13 mouse cellular contexts compared by ENCODE assay signal in the genomic region with DNA sequence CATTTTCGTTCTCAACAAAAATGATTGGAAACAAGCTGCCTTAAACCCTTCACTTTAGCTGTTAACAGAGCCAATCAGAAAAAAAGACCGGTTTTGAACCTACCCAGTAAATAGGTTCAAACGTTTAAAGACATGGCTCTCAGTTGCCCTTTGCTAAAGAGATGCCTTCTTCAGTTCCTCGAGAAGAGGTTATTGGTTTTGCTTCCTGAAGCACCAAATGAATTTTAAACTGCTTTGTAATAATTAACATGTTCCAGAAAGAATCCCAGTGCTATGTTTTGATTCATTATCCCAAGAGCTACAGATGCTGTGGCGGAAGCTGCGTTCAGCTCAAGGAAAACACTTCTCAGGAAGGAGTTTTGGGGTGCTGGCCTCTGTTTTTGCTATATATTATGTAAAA.
"Had no signal": no experiment of that assay in that cellular context is flagged by ENCODE, and none has a peak within 500 bp of the region (broad histone marks: within the 10 kb centered on the region; RNA-seq: fewer than 3 reads in every experiment).

No protein-coding gene starts in this region.

- H3K9me3 ChIP-seq: kidney, embryonic 15.5 days; liver, embryonic 13.5 days; midbrain, embryonic 15.5 days; neural tube, embryonic 12.5 days; neural tube, embryonic 15.5 days; stomach, embryonic 15.5 days had no signal

- H3K4me2 ChIP-seq: kidney, embryonic 15.5 days; liver, embryonic 13.5 days; midbrain, embryonic 11.5 days; midbrain, embryonic 15.5 days; neural tube, embryonic 12.5 days; neural tube, embryonic 15.5 days; stomach, embryonic 15.5 days had no signal

- H3K27ac ChIP-seq: kidney, embryonic 15.5 days; liver, embryonic 13.5 days; midbrain, embryonic 15.5 days; neural tube, embryonic 12.5 days; neural tube, embryonic 15.5 days; stomach, embryonic 15.5 days had no signal

- H3K4me3 ChIP-seq: kidney, embryonic 15.5 days; liver, embryonic 13.5 days; midbrain, embryonic 15.5 days; neural tube, embryonic 12.5 days; neural tube, embryonic 15.5 days; stomach, embryonic 15.5 days had no signal

- DNase-seq: liver, embryonic 13.5 days; lung, adult 2 months; lung, postnatal 14 days; lung, postnatal 4 days; right cerebral cortex, postnatal 25 days; spleen, adult 18-20 months; thymus, postnatal 25 days had no signal

- H3K4me1 ChIP-seq: kidney, embryonic 15.5 days; liver, embryonic 13.5 days; neural tube, embryonic 12.5 days; neural tube, embryonic 15.5 days; stomach, embryonic 15.5 days had no signal

- H3K36me3 ChIP-seq: kidney, embryonic 15.5 days; liver, embryonic 13.5 days; midbrain, embryonic 15.5 days; neural tube, embryonic 12.5 days; neural tube, embryonic 15.5 days; stomach, embryonic 15.5 days had no signal

- H3K9ac ChIP-seq: kidney, embryonic 15.5 days; liver, embryonic 13.5 days; midbrain, embryonic 15.5 days; neural tube, embryonic 12.5 days; neural tube, embryonic 15.5 days; stomach, embryonic 15.5 days had no signal

- H3K27me3 ChIP-seq: kidney, embryonic 15.5 days; liver, embryonic 13.5 days; midbrain, embryonic 15.5 days; neural tube, embryonic 12.5 days; neural tube, embryonic 15.5 days; stomach, embryonic 15.5 days had no signal
